Mouse (Mus musculus) fat pad, adult 2 months (tissue): ENCODE data around the gene Slc17a7.
"Not testable (repeated sequence)": the region's sequence is repeated elsewhere in the genome, so short reads cannot be mapped to it uniquely, and the experiment has no call there.

Source experiments
- DNase-seq: peaks from one replicate; pipeline ENCODE4 v3.0.0-alpha.2; 2011; ENCODE audit warnings: low read depth, low spot score; ENCODE audit errors: extremely low read depth

Gene Slc17a7

GRCm38 (mm10) chr7:45154096-45154992 is 9.4 kb upstream of the Slc17a7 start, which contains the start of the genes Pih1d1 and Aldh16a1:
Gene Pih1d1, plus strand, starts transcription at chr7:45154303.
Gene Aldh16a1, minus strand, starts transcription at chr7:45154584.
- DNase-seq: peak; percentile 47

- DNase-seq: no peak
Observed at GRCm38 (mm10) chr7:45154993-45155514, 8.7 kb upstream of the Slc17a7 start.

DNA sequence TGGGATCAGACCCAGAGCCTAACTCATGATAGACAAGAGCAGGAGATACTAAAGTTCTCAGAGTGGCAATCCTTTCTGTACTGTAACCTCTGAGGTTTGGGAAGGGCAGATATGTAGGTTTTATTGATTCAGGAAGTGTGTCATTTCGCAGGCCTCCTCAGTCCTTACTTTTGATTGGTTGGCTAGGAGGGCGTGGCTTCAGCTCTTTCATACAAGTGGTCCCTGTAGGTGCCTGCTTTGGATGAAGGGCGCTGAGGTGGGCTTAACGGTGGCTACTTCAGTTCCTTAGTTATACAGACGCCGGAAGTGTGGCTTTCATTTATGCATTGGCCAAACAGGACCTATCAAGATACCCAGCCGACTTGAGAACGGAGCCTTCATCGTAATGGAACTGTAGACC is 8.2 kb upstream of the Slc17a7 start:
- no peak for DNase-seq

GRCm38 (mm10) chr7:45156206-45156605 is 7.5 kb upstream of the Slc17a7 start:
- no peak for DNase-seq

DNA sequence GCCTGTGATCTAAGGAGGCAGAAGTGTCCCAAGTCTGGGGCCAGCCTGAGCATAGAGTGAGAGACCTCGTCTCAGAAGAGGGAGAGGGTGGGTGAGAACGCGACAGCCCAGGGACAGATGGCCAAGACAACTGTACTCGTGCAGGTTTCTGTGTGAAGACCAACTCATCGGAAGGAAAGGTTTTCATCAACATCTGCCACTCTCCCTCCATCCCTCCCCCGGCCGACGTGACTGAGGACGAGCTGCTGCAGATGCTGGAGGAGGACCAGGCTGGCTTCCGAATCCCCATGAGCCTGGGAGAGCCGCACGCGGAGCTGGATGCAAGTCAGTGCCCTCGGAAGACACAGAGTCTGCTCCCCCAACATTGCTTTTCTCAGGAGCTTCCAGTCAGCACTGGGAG is 6.3 kb upstream of the Slc17a7 start:
- no peak for DNase-seq

DNA sequence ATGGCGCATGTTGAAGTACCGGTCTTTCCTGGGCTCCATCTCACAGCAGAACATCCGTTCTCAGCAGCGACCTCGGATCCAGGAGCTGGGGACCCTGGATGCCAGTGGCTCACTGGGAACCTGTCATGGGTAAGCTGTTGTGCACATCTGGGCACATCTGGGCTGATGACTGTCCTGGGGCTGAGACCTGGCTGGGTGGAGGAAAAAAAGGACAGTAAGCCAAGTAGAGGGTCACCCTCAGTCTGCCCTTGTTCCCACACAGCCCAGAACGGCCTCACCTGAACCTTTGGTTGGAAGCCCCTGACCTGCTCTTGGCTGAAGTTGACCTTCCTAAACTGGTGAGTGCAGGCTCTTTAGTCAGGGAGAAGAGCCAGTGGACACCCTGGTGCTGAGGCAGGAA is 4.8 kb upstream of the Slc17a7 start:
- no peak for DNase-seq

GRCm38 (mm10) chr7:45160316-45160800 is 3.4 kb upstream of the Slc17a7 start:
- no peak for DNase-seq

DNA sequence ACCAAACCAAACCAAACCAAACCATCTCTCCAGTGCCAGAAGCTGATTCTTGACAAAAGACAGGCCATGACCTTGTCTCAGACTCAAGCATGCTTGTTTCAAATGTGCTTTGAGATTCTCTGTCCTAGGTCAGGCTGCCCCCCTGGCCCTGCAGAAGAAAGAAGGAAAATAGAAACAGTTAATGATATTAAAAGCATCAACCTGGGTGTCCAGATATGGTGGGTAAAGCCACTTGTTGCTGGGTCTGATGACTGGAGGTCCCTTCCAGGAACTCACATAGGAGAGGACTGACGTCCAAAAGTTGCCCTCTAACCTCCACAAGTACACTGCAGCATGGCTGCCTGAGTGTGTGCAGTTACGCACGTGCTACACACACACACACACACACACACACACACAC is 2.9 kb upstream of the Slc17a7 start:
- DNase-seq: no peak

GRCm38 (mm10) chr7:45161612-45162473 is 1.9 kb upstream of the Slc17a7 start:
- no peak for DNase-seq

- DNase-seq: no peak
Observed at GRCm38 (mm10) chr7:45162551-45162950, 1.2 kb upstream of the Slc17a7 start.

DNA sequence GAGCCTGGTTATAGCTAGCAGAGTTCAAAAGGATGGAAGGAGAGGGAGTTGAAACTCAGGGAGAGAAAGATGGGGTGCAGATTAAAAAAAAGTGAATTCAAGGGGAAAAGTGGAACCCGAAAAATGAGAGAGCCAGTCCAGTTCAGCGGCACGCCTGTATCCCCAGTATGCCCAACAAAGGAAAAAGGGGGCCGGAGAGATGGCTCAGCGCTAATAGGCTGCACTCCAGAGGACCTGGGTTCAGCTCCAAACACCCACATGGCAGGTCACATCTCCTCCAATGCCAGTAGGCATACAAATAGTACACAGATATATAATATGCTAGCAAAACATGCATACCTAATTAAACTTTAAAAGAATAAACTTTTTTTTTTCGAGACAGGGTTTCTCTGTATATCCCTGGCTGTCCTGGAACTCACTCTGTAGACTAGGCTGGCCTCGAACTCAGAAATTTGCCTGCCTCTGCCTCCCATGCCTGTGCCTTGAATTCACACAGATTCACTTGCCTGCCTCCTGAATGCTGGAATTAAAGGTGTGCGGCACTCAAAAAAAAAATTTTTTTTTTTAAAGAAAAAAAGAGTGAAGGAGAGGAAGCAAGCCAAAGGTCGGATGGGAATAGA is 643 bp upstream of the Slc17a7 start:
- no peak for DNase-seq

GRCm38 (mm10) chr7:45164833-45165232 is 1.1 kb downstream of the Slc17a7 start:
- DNase-seq: no peak

DNA sequence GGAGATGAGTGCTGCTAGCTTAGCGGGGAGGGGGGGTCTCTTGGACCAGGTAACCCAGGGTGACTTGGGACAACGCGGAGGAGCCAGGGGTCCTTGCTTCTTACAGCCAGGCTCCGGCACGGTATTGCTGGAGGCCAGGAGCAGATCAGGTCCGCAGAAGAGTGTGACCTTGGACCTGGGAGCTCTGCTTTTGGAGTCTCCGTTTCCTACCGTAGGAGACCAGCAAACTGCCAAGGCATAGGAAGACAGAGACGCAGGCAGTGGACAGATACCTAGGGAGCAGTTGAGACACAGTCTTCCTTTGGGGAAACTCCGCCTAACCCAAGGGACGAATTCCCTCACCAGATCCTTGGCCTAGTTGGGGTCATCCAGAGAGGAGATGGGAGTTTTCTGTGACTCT is 2.0 kb downstream of the Slc17a7 start:
- DNase-seq: no peak

DNA sequence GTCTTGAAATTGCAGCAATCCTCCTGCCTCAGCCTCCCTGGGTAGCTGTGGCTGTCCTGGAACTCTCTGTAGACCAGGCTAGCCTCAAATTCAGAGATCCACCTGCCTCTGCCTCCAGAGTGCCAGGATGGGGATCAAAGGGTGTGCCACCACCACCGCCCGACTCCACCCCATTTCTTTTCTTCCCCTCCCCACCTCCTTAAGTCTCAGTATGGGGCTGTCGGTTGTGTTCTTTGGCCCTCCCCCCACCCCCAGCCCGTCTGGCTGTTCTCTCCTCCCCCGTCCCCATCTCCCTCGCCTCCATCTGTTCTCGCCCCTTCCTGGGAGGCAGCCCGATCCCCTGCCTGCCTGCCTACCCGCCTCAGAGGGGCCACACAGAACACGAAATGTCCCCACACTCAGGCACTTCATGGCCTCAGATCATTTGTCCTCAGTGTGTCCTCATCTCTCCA is 3.2 kb downstream of the Slc17a7 start:
- no peak for DNase-seq

GRCm38 (mm10) chr7:45167761-45168445 is 4.2 kb downstream of the Slc17a7 start:
- no peak for DNase-seq

DNA sequence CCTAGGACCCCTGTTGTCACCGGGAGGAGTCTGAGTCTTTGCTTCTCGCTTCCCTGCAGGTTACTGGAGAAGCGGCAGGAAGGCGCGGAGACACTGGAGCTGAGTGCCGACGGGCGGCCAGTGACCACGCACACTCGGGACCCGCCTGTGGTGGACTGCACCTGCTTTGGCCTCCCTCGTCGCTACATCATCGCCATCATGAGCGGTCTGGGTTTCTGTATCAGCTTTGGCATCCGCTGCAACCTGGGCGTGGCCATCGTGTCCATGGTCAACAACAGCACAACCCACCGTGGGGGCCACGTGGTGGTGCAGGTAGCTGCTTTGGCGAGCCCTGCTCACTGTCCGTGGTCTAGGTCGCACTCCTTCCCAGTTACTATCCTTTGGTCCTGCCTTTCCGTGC is 4.9 kb downstream of the Slc17a7 start:
- DNase-seq: no peak

DNA sequence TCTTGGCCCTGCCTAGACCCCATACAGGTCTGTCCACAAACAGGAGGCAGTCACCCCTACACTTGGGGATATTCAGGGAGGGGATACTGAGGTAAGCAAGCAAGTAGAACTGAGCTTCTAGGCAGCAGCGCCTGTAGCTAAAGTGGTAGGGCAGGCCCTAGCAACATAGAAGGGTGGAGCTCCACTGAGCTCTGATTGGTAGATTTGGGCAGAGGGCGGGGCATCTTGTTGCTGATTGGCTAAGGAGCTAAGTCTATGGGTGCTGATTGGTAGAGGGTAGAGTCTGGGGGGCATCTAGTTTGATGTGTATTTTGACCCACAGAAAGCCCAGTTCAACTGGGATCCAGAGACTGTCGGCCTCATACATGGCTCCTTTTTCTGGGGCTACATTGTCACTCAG is 5.7 kb downstream of the Slc17a7 start:
- no peak for DNase-seq

- no peak for DNase-seq
Observed at GRCm38 (mm10) chr7:45172974-45173373, 9.2 kb downstream of the Slc17a7 start.

DNA sequence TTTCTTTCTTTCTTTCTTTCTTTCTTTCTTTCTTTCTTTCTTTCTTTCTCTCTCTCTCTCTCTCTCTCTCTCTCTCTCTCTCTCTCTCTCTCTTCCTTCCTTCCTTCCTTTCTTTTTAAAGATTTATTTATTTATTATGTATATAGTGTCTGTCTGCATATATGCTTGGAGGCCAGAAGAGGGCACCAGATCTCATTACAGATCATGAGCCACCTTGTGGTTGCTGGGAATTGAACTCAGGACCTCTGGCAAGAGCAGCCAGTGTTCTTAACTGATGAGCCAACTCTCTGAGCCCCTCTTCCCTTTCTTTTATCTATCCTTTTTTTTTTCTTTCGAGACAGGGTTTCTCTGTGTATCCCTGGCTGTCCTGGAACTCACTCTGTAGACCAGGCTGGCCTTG is 10.0 kb downstream of the Slc17a7 start:
- DNase-seq: not testable (repeated sequence)

DNA sequence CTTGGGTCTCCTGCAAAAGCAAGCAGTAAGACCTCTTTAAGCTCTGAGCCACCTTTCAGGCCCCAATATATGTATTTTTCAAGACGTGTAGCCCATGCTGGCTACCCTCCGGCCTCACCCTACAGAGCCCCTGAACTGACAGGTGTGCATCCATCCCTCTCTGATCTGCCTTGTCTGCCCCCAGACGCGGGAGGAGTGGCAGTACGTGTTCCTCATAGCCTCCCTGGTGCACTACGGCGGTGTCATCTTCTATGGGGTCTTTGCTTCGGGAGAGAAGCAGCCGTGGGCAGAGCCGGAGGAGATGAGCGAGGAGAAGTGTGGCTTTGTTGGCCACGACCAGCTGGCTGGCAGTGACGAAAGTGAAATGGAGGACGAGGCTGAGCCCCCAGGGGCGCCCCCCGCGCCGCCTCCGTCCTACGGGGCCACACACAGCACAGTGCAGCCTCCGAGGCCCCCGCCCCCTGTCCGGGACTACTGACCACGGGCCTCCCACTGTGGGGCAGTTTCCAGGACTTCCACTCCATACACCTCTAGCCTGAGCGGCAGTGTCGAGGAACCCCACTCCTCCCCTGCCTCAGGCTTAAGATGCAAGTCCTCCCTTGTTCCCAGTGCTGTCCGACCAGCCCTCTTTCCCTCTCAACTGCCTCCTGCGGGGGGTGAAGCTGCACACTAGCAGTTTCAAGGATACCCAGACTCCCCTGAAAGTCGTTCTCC is 11.0 kb downstream of the Slc17a7 start:
- no peak for DNase-seq
